Mouse (Mus musculus): ENCODE data around the gene Phgdh. TPM values are rescaled to one million over a fixed set of nuclear protein-coding genes. Genes with fewer than 3 reads are reported as not detected.

Phgdh gene
- total RNA-seq, 2 experiments from 2014 or later, result 32.4 to 33.0 TPM

- no peak for DNase-seq
Measured at GRCm38 (mm10) chr3:98348106-98348505, 8.3 kb upstream of the Phgdh start.

DNA sequence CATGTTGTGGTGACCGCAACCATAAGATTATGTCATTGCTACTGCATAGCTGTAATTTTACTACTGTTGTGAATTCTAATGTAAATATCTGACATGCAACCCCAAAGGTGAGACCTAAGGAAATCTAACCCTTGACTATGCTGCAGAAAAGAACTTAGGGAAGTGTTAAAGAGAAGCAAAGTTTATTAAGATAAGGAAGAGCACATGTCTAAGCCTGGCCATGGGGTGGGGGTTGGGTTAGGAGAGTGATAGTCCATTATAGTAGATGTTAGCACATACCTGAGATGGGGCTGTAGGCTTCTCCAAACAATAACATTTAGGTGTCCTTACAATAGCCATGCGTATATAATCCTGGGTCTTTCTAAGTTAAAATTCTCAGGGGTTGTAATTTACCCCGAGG is 3.4 kb upstream of the Phgdh start:
- DNase-seq, result no peak

GRCm38 (mm10) chr3:98340818-98341594 is 1.2 kb upstream of the Phgdh start:
- DNase-seq, result peak; percentile 17

DNA sequence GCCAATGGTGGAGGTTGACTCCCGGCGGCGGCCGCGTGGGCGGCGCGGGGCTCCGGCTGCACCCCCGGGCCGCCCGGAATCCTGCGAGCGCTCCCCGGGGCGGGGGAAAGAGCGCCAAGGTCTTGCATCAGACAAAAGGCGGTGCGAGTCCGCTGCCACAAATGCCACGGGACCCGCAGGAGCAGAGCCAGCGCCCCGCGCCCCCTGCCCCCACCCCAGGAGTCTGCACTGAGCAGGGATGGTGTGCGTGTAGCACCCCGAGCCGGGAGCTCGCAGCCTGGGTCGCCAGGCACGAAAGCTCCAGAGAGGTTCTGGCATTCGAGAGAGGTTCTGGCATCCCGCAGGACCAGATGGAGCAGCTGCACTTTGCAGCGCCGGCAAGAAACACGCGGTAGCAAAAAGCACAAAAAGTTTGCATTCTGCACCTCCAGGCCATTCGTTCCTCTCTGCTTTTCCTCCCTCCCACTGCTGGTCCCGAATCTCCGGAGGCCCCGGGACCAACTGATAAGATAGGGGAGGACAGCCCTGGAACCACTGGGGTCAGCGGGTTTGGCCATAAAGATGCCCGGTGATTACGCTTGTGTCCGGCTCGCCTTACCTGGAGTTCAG is 589 bp downstream of the Phgdh start:
- peak; percentile 74 for DNase-seq

GRCm38 (mm10) chr3:98338584-98339041 is 1.2 kb downstream of the Phgdh start:
- DNase-seq, result peak; percentile 74

GRCm38 (mm10) chr3:98336661-98337654 is 2.8 kb downstream of the Phgdh start:
- no peak for DNase-seq

GRCm38 (mm10) chr3:98335886-98336285 is 3.9 kb downstream of the Phgdh start:
- no peak for DNase-seq

- DNase-seq, result no peak
Measured at GRCm38 (mm10) chr3:98335331-98335730, 4.5 kb downstream of the Phgdh start.

DNA sequence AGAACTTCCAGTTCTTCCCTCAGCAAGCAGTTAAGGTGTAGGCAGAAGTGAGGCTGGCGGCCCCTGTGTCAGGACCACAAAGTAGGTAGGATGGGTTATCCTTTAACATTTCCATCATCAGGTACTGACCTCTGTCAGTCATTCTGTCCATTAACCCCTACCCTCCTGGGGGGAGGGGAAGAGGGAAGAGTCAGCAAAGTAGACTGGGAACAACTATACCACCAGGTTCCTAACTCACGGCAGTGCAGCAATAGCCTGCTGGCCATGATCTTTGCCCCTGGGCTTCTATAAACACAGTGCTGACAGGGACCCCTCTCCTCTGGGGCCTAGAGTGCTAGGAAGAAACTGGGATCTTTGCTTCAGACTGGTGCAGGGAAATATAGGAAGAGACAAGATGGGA is 5.8 kb downstream of the Phgdh start:
- no peak for DNase-seq

DNA sequence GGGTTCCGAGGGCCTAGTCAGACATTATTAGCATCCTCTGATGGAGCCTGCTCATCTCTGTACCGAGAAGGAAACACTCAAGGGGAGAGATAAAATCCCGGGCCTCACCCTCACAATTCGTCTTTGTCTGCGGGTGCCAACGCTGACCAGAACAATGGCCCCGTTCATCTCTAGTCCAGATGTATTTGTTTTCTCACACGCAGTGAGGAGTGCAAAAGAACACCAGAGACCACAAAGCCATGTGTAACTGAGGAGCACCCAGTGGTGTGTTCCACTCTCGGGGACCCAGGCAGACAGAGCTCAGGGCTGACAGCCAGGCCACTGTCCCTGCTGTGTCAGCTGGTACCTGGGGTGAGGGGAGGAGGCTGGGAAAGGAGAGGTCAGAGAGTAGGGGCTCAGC is 15.6 kb downstream of the Phgdh start:
- DNase-seq, result no peak

DNA sequence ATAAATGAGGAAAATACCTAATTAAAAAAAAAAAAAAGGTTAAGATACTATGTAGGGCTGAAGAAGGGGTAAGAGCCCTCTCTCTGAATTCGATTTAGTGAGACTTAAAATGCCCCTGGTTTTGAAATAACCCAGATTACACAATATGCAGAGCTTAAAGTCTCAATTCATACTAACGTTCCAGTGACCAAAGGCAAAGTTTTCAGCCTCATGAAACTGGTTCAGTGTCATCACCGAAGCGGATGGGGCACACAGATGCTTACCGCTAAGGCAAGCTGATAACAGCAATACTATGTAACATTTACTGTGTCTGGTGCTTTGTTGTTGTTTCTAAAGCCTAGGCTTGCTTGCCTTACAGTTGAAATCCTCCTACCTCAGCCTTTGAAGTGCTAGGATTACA is 17.6 kb downstream of the Phgdh start:
- no peak for DNase-seq

- DNase-seq, result no peak
Measured at GRCm38 (mm10) chr3:98319190-98319589, 20.6 kb downstream of the Phgdh start.

GRCm38 (mm10) chr3:98317143-98317542 is 22.6 kb downstream of the Phgdh start:
- DNase-seq, result no peak

- DNase-seq, result no peak
Measured at GRCm38 (mm10) chr3:98315181-98315580, 24.6 kb downstream of the Phgdh start.

DNA sequence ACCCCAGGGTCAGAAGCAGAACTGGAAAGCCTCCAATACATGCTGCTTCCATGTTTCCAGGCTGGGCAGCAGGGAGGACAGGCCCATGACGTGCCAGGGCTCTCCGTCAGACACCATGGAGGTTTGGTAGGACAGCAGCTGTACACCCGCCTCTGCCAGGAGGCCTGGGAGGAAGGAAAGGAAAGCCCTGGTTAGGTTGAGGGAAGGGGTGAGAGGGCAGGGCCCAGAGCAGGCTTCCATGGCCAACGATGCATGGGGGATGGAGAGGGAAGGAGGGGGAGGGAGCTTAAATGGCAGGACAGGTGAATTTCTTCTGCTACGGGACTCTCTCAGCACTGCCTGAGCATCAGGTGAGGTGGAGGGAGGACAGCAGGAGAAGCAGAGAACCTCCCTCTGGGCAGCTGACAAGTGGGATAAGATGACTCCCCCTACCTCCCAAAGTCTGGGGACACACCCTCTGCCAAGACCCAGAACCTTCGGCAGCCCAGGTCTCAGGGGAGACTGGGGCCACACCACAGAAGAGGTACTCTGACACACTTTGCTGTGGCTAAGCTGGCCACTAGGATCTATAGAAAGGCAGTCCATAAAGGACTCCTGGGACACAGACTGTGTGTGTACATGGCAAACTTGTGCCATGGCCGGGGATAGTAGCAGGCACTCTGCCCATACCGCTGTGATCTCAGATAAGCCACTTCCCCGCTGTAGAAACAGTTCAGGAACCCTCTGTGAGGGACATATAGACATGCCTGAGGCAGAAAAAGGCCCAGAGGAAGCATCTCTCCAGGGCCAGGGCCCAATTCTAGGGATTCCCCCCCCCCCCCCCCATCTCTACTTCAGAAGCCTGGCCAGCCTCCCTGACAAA is 26.3 kb downstream of the Phgdh start:
- no peak for DNase-seq

GRCm38 (mm10) chr3:98312867-98313266 is 26.9 kb downstream of the Phgdh start:
- peak; percentile 71 for DNase-seq

DNA sequence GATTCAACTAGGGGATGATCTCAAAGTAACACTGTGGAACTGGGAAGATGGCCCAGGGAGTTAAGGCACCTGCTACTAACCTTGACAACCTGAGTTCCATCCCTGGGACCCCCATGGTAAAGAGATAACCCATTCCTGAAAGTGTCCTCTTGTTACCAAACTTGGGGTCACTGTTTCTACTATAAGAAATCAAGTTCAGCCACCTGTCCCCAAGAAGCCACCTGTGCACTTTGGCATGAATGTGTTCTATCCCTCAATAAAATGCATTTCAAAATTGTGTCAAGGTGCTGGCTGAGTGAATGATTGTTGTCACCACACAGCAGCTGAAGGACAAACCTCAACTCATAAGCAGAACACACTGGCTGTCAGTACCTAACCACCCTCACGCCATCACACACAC is 29.3 kb downstream of the Phgdh start:
- DNase-seq, result no peak

GRCm38 (mm10) chr3:98308606-98309005 is 31.2 kb downstream of the Phgdh start:
- no peak for DNase-seq

DNA sequence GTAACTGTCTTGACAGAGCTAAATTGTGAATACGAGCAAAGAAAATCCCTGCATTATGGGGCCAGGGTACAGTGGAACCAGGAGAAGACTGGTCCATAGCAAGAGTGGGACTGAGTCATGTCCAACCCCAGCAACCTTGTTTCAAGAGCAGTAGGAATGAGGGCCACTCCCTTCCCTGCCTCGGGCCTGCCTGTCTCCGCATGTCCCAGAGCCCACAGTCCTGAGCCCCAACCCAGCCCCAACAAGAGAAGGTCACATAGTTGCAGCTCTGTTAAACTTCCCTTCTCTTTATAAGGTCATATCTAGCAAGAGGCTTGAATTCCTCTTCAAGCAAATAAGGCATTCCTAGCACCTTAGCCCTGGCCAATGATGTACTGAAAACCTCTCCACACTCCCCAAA is 38.0 kb downstream of the Phgdh start:
- no peak for DNase-seq

GRCm38 (mm10) chr3:98300266-98300665 is 39.5 kb downstream of the Phgdh start:
- DNase-seq, result no peak

GRCm38 (mm10) chr3:98299391-98300100 is 40.2 kb downstream of the Phgdh start:
- no peak for DNase-seq
